Mouse (Mus musculus): ENCODE results near the gene Fam122a.

DNA sequence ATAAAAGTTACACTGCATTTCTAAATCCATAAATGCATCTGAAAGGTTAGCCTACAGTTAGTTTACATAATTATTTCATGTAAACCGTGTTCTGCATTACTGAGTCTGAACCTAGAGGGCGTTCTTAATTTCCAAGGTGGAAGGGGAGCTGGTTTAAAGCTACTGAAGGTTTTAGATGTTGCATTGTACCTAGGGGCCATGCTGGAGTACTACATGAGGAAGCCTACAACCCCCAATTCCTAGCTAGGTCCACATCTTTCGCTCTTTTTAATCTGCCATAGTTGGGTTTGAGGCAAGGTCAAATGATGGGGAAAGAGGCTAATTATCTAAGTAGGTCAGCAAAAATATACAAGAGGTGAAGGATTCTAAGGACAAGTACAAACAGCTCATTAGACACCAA is 25.5 kb downstream of the Fam122a start:
- TF ChIP-seq POLR2A (IDR thresholded peaks at IDR 0.05; ENCODE audit: borderline replicate concordance, extremely low read depth, low read depth, low read length) (no peak), CTCF (IDR thresholded peaks at IDR 0.05; ENCODE audit: insufficient read depth, low read length) (no peak)

Data from lung, adult 2 months (tissue).